Mouse (Mus musculus) erythroblast, embryonic 14.5 days (primary cell): ENCODE measurements around the gene Pef1. TPM values are rescaled to one million over a fixed set of nuclear protein-coding genes. Genes with fewer than 3 reads are reported as not detected.

ENCODE experiments used
- H3K27me3 ChIP-seq: 2 replicates; pipeline ENCODE4 v1.6.1; 2012; ENCODE audit warnings: inconsistent platforms; ENCODE audit not compliant: control insufficient read depth
- H3K36me3 ChIP-seq: 2 replicates; pipeline ENCODE4 v1.6.1; 2012; ENCODE audit warnings: mild to moderate bottlenecking, inconsistent platforms; ENCODE audit not compliant: control insufficient read depth
- H3K4me1 ChIP-seq: 2 replicates; pipeline ENCODE4 v1.6.1; 2012; ENCODE audit warnings: inconsistent platforms; ENCODE audit not compliant: control insufficient read depth
- H3K4me3 ChIP-seq: replicated peaks from 2 replicates; pipeline ENCODE3; 2012; ENCODE audit warnings: moderate library complexity, mild to moderate bottlenecking, inconsistent platforms
- H3K9me3 ChIP-seq: 2 replicates; pipeline ENCODE4 v1.6.1; 2012; ENCODE audit warnings: low read length, inconsistent platforms, mixed read lengths; ENCODE audit not compliant: control insufficient read depth
- GATA1 ChIP-seq: IDR thresholded peaks from 2 replicates; pipeline ENCODE4 v1.6.1; 2012; ENCODE audit warnings: low read length, inconsistent platforms, mixed read lengths
- TAL1 ChIP-seq: IDR thresholded peaks from 3 replicates; pipeline ENCODE4 v1.6.1; 2012; ENCODE audit warnings: low read length, inconsistent platforms, mixed read lengths
- polyA plus RNA-seq: library from polyadenylated mRNA; stranded (reverse); fragments of >175 nt; gene quantifications from 2 replicates; pipeline ENCODE4 v1.2.3, GENCODE M21; 2012

Gene Pef1
- polyA plus RNA-seq, 1 experiment, result 3.8 TPM

DNA sequence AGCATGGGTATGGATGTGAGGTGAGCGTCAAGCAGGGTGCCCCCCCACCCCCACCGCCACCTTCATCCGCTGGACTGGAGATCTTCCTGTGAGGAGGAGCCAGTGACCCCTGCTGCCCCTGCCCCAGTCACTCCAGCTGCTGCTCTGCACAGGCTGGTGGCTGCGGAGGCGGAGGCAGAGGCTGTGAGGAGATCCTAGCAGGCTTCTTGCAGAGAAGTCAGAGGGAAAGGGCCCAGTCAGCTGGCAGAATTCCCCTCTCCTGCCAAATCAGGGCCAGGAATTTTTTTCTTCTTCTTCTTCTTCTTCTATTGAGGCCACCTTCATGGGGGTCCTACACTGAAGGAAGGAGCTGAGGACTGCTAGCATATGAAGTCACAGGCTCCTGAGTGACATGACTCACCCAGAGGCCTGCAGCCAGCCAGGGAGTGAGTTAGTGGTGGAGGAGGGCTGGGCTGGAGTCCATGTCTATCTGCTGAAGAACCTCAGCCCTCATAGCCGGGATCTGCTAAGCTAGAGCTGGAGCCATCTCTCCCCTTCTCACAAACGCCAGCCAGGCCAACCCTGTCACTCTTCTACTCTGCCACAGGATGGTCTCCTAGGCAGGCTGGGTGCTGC, 17.9 kb upstream of the Pef1 start:
- Histone ChIP-seq H3K9me3 (no peaks in the 10 kb centered on the region), H3K36me3 (no peaks in the 10 kb centered on the region), H3K4me1 (no peaks in the 10 kb centered on the region), H3K27me3 (peaks cover 7% of the 10 kb centered on the region), H3K4me3 (no peak overlapping the region)
- TF ChIP-seq TAL1 (no peak), GATA1 (no peak)

DNA sequence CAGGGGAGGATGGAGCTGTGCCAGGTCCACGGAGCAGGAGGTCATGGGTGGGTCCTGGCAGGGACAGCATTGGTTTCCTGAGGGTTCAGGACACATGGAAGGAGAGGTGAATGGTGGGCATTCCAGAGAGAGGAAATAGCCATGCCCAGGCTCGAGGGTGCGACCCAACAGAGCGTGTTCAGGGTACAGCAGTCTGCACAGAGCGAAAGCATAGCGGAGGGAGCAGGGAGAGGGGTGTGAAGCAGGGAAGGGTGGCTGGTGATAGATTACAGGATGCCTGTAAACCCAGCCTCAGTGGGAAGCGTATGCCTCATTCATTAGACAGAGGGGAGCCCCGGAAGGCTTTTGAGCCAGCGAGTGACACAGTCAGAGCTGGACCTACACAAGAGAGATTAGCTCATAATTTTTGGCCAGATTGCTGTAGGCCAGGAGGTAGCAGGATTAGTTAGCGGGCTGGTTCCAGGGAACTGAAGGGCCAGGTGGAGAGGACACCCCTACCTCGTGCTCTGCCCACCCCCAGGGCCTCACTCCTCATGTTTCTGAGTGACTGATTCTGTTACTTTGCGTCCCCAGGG, 17.0 kb upstream of the Pef1 start:
- H3K27me3 ChIP-seq, result peaks cover 4% of the 10 kb centered on the region
- H3K36me3 ChIP-seq, result no peaks in the 10 kb centered on the region
- no peak overlapping the region for H3K4me3 ChIP-seq
- no peak for TF ChIP-seq TAL1
- TF ChIP-seq GATA1, result no peak
- H3K4me1 ChIP-seq, result no peaks in the 10 kb centered on the region
- H3K9me3 ChIP-seq, result no peaks in the 10 kb centered on the region

DNA sequence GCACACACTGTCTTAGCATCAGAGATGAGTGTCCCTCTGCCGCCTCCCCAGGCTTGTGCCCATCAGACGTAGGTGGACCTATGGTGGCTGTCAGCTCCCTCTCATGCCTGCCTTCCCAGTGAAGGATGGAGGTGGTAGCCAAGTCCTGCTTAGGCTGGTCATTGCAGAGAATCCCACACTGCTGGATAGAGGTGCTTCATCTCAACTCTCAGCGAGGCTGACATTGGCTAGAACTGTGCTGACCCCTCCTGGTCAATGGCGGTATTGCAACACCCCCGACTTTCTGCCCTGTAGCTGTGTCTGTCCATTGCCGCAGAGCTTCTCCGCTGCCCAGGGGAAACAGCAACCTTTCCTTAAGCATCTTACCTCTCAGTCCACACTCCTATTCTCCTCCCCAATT, 15.1 kb upstream of the Pef1 start:
- Histone ChIP-seq H3K27me3 (no peaks in the 10 kb centered on the region; the same call in 1 of the 2 replicates), H3K9me3 (no peaks in the 10 kb centered on the region), H3K36me3 (no peaks in the 10 kb centered on the region), H3K4me3 (no peak overlapping the region), H3K4me1 (no peaks in the 10 kb centered on the region)
- TF ChIP-seq TAL1 (no peak), GATA1 (no peak)

DNA sequence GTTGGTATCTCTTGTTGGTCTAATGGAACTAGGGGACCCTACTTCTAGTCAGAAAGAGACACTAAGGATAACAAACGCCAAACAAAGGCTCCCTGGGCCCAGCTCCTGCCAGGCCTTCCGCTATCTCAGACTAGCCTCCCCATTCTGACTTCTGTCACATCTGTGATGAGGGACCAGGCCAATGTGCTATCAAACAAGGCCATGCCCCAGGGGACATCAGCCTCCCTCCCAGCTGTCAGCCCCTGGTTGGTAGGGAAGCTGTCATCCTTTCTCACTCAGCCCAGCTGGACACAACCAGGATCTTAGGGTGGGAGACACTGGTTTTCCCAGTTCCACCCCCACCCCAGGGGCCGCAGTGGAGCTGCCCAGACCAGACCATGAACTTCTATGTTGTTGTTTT, 7.2 kb upstream of the Pef1 start:
- H3K36me3 ChIP-seq, result no peaks in the 10 kb centered on the region
- H3K27me3 ChIP-seq, result no peaks in the 10 kb centered on the region
- no peaks in the 10 kb centered on the region for H3K4me1 ChIP-seq
- H3K9me3 ChIP-seq, result no peaks in the 10 kb centered on the region
- TF ChIP-seq TAL1, result no peak
- no peak for TF ChIP-seq GATA1
- no peak overlapping the region for H3K4me3 ChIP-seq

DNA sequence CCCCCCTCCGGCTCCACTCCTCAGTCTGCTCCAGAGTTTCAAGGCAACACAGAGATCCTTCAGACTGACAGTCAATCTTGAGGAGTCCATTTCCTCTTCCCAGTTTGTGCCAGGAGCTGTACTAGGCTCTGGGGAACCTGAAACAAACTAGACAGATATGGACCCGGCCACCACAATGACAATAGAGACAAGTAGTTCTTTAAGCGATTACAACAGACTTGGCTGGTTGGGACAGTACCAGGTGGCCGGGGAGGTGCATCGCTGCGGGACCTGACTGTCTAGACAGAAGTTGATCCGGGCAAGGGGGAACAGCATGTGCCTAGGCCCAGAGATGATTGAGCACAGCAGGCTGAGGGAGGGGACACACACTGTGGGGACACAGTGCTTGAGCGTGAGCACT, 1.2 kb upstream of the Pef1 start:
- peaks cover 12% of the 10 kb centered on the region for H3K27me3 ChIP-seq
- H3K36me3 ChIP-seq, result no peaks in the 10 kb centered on the region
- TF ChIP-seq TAL1 (no peak), GATA1 (no peak)
- peaks cover 3% of the 10 kb centered on the region for H3K4me1 ChIP-seq
- peaks cover 4% of the 10 kb centered on the region for H3K9me3 ChIP-seq
- no peak overlapping the region for H3K4me3 ChIP-seq

DNA sequence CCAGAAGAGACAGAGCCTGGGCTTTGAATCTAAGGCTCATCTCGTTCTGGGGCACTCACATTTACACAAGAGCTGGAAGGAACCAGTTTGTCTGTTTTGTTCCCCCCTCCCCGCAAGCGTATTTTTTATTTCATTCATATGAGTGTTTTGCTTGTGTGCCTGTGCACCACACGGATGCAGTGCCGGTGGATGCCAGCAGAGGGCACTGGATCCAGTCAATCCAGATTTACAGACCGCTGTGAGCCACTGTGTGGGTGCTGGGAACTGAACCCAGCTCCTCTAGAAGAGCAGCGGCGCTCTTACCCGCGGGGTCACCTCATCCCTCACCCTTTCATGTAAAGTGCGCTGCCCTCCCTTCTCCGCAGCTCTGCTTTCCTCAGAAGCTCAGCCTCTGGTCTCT, 1.3 kb downstream of the Pef1 start:
- peaks cover 4% of the 10 kb centered on the region for H3K9me3 ChIP-seq
- TF ChIP-seq TAL1, result no peak
- no peak for TF ChIP-seq GATA1
- H3K4me3 ChIP-seq, result no peak overlapping the region
- peaks cover 12% of the 10 kb centered on the region for H3K27me3 ChIP-seq
- peaks cover 19% of the 10 kb centered on the region for H3K4me1 ChIP-seq
- no peaks in the 10 kb centered on the region for H3K36me3 ChIP-seq

DNA sequence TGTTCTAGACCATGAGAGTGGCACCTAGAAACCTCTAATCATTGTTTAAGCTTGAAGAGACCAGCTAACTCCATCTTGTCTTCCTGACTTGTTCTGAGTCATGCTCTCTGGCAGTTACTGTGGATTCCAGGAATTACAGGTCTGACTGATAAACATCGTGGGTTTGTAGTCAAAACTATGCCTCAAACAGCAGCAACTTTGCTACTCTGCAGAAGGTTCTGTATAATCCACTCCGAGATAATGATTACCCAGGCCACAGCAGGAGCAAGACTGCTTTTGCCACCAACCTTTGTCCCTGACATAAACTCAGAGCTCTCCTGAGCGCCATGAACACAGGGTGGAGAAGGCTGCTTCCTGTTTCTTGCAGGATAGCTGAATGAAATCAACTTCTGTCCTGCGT, 2.2 kb downstream of the Pef1 start:
- no peaks in the 10 kb centered on the region for H3K36me3 ChIP-seq
- TF ChIP-seq GATA1 (no peak), TAL1 (no peak)
- peaks cover 28% of the 10 kb centered on the region for H3K4me1 ChIP-seq
- peaks cover 4% of the 10 kb centered on the region for H3K9me3 ChIP-seq
- no peak overlapping the region for H3K4me3 ChIP-seq
- H3K27me3 ChIP-seq, result peaks cover 12% of the 10 kb centered on the region

DNA sequence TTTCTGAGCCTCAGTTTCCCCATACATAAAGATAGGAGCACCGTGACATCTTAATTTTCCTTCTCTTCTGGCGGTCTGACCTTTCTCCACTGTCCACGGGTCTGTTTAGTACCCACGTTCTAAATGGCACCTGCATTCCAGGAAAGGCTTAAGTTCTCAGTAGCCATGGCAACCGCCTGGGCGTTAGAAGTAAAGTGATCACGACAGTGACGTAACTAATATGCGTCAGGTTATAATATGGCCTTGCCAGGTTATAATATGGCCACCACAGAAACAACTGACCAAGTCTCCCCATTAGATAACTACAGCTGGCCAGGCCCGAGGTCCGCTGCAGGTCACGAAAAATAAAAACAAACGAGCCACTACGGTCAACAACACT, 4.7 kb downstream of the Pef1 start:
- Histone ChIP-seq H3K36me3 (peaks cover 9% of the 10 kb centered on the region), H3K4me1 (peaks cover 51% of the 10 kb centered on the region), H3K4me3 (peak overlapping the region; percentile 87), H3K27me3 (peaks cover 3% of the 10 kb centered on the region), H3K9me3 (peaks cover 4% of the 10 kb centered on the region)
- TF ChIP-seq GATA1 (no peak), TAL1 (no peak)

DNA sequence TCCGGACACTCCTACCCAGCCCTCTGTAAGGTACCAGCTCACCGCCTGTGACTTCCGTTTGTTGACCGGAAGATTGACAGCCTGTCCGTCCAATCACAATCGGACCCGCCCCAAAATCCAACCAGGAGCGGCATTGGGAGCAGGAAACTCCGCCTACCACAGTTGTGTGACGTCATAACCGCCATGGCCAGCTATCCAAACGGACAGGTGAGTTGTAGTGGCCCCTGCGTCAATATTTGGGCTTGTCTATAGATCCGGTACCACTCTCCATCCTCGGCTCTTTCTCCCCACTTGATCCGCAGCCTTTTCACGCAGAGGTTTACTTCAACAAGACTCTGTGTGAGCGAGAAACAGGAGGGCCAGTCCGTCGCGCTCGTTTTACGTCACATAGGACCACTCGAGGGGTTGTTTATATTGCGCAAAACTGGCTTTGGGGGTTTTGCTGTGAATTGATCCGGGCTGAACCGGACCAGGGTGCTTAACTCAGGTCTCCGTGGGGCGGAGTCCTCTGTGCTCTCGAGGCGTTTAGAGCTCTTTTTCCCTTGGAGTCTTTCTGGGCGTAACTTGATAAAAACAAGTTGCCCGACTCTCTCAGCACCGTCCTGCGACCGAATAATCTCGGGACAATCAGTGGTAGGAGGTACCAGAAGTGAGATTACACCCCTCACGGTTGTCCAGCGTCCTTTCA, 5.2 kb downstream of the Pef1 start:
- H3K4me3 ChIP-seq, result peak overlapping the region; percentile 87
- H3K9me3 ChIP-seq, result peaks cover 4% of the 10 kb centered on the region
- TF ChIP-seq TAL1 (no peak), GATA1 (peak; percentile 56)
- H3K4me1 ChIP-seq, result peaks cover 56% of the 10 kb centered on the region
- peaks cover 2% of the 10 kb centered on the region; the same call in 1 of the 2 replicates for H3K27me3 ChIP-seq
- H3K36me3 ChIP-seq, result peaks cover 14% of the 10 kb centered on the region
